Mouse (Mus musculus): ENCODE results near the gene Sorl1. TPM values are rescaled to one million over a fixed set of nuclear protein-coding genes. Genes with fewer than 3 reads are reported as not detected.

The Sorl1 gene
- total RNA-seq, 2 experiments from 2014 or later: 196 to 197 TPM

DNA sequence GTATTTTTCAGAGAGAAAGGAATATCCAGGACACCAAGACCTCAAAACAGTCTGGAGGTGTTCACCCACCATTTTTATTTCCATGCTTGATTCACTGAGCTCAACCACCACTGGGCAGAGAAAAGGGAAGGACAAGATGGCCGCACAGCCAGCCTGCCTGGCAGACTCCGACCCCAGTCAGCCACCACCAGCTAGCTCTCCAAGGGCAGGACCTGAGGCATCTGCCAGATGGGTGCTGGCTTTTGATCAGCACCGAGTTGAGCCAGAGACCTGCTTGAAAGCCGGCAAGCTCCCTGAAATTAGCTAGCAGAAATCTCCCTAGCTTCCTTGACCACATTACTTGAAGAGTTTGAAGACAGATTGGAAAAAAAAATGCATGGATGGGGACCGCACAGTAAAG, 174.6 kb downstream of the Sorl1 start:
- Histone ChIP-seq H3K4me3 (no peak overlapping the region), H3K27ac (peak overlapping the region; percentile 97)
- TF ChIP-seq CTCF (conservative IDR thresholded peaks at IDR 0.05): no peak
- DNase-seq (ENCODE audit: low spot score in 2 of 2): no peak

DNA sequence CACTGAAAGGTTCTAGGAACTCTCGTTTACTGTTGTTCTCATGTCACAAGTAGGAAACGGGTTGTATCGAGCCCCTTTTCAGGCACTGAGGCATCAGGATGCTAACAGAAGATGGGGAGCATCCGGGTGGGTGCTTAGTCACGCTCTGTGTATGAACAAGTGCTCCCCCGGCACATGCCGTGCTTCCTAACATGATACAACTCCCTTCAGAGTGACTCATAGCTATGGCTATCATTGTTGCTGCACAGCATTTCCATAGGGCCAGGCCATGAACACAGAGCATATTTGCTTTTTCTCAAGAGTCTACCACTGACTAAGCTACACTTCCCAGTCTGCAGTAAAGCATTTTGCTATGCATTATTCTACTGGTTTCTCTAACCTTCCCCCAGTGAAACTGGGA, 179.1 kb downstream of the Sorl1 start:
- TF ChIP-seq CTCF (conservative IDR thresholded peaks at IDR 0.05): no peak
- Histone ChIP-seq H3K27ac (no peak overlapping the region), H3K4me3 (no peak overlapping the region)
- DNase-seq (ENCODE audit: low spot score in 2 of 2): no peak

DNA sequence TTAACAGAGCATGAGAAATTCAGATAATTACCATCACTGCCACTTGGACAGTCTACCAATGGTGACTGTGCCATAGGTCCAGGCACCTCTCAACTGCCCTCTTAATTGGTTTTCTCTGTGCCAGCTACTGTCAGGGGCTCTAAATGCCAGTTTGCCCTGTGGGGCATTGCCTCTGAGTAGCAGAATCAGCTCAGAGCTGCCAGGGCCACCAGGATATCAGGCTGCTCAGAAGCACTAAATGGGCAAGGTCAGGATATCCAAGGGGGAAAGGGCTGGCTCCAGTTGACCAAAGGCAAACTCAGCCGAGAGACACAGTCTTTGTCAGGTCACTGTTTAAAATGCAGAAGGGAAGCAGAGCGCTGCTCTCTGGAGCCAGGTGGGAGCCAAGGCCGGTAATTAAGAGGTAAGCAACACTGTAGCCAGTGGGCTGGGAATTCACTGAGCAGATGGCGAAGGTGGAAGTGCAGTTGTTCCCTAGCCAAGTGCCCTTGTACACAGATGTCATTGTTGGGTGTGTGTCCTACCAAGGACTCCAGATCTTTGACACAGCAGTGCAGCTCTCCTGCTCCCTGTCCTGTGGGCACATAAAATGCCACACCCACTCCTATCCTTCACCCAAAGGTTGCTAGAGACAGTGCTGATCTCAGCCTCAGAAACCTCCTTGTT, 181.0 kb downstream of the Sorl1 start:
- TF ChIP-seq CTCF (conservative IDR thresholded peaks at IDR 0.05): no peak
- H3K27ac ChIP-seq: no peak overlapping the region
- no peak for DNase-seq (ENCODE audit: low spot score in 2 of 2)
- H3K4me3 ChIP-seq: no peak overlapping the region

DNA sequence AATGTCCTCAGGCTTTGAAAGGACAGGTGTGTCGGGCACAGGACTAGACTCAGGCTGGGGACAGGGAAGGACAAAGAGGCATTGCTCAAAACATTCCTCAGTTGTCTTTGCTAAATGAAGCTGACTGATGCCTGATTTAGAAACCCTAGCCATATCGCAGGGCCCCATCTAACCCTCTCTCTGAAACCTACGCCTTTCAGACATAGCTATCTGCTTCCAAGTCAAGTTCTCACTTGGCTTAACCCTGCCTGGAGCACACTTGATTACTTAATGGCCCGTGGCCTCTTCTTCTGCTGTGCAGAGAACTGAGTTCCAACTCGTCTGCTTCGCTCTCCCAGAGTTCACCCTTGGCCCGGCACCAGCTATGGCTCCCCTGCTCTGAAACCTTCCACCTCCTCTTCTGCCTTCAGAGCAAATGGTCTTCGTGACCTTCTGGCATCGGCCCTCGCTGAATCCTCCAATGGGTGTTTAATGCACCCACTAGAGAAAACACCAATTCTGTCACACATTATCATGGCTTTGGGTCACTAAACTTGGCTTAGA, 183.7 kb downstream of the Sorl1 start:
- no peak for TF ChIP-seq CTCF (conservative IDR thresholded peaks at IDR 0.05)
- Histone ChIP-seq H3K27ac (no peak overlapping the region), H3K4me3 (no peak overlapping the region)
- no peak for DNase-seq (ENCODE audit: low spot score in 2 of 2)

DNA sequence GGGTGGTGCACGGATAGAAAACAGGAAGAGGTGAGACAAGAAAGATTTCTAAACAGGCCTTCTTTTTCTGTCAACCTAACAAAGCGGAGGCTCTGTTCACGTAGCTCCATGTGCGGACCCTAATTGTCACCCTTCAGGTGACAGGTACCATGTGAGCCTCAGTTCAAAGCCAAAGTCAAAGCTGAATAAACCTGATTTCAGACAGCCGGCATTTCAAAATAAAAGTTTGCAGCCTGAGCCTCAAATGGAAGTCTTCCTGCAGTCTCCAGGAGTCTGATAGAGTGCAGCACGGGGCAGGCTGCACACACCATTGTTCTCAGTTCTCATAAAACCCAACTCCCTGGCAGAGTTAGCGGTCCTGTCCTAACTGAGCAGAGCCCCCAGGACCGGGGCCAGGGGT, 185.6 kb downstream of the Sorl1 start:
- TF ChIP-seq CTCF (conservative IDR thresholded peaks at IDR 0.05): no peak
- Histone ChIP-seq H3K4me3 (no peak overlapping the region), H3K27ac (peak overlapping the region; percentile 36; the same call in 1 of the 2 replicates)
- DNase-seq (ENCODE audit: low spot score in 2 of 2): no peak

DNA sequence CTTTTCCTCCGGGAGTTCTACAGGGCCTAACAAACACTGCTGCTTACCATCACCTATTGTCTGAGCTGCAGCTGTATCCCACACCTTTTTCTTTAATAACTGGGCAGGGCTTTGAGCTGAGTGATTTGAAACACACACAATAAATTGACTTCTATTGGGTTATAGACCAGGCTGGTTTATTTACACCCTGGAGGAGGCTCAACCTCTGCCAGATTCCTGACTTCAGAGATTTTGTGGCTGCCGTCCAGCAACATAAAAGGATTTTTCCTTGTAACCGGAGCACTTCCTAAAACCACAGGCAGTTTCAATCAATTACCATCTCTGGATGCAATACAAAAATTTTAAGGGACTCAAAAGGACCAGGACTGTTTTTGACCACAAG, 186.1 kb downstream of the Sorl1 start:
- no peak for DNase-seq (ENCODE audit: low spot score in 2 of 2)
- Histone ChIP-seq H3K4me3 (no peak overlapping the region), H3K27ac (peak overlapping the region; percentile 36; the same call in 1 of the 2 replicates)
- TF ChIP-seq CTCF (conservative IDR thresholded peaks at IDR 0.05): no peak

DNA sequence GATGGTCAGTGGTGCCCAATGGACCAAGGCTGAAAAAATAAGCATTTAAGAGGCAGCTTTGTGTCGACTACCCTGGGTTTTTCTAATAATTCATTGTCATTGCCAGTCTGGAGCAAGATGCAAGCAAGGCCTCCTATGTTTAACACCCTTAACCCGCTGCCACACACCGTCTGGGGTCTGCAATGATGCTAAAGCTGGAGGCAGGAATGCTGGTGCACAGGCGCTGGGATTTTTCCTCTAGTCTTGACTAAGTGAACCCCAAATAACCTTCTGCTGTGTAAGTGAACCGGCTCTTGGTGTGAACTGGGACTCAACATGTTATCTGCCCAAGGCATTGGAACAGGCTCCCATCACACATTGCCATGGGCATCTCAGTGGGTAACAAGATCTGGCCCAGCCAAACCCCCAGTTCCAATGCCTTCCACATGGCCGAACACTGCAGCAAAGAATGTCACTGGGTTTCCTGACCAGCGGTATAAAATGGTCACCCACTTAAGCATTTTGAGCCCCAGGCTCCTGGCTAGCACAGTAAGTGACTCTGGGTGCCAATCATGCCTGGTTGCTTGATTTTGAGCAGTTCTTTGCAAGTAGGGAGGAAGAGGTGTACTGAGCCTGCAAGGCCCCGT, 186.6 kb downstream of the Sorl1 start:
- TF ChIP-seq CTCF (conservative IDR thresholded peaks at IDR 0.05): no peak
- no peak for DNase-seq (ENCODE audit: low spot score in 2 of 2)
- Histone ChIP-seq H3K4me3 (no peak overlapping the region), H3K27ac (peak overlapping the region; percentile 36; the same call in 1 of the 2 replicates)

DNA sequence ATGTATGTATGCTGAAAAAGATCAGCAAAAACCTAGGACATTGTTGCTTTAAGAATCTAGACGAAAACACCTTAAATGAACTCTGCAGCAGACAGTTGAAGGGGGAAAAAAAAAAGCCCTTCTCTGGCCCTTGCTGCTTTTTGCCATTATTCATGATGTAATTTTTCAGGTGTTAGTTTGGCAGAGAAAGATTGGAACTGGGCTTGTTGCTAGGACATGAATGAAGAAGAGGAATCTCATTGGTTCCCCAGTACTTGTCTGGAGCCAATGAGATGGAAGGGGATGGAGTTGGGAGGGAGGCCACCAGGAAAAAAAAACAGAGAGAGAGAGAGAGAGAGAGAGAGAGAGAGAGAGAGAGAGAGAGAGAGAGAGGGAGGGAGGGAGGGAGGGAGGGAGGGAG, 187.5 kb downstream of the Sorl1 start:
- no peak for TF ChIP-seq CTCF (conservative IDR thresholded peaks at IDR 0.05)
- no peak overlapping the region for H3K27ac ChIP-seq
- DNase-seq (ENCODE audit: low spot score in 2 of 2): no peak

DNA sequence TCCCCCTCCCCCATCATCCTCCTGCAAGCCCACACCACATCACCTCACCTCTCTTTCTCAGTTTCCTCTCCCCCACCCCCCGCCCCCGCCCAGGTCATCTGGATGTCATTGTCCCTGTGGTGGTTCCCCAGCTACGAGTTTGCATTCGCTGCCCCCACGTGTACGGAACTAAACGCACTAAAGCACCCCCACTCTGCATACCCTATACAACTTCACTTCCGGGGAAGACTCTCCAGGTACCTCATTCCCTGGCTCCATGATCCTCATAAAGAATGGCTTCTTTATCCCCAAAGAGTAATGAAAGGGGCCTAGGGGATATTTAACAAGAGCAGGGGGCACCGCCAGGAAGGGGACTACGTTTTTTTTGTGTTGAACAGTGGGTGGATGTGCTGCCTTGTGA, 188.1 kb downstream of the Sorl1 start:
- no peak for TF ChIP-seq CTCF (conservative IDR thresholded peaks at IDR 0.05)
- no peak for DNase-seq (ENCODE audit: low spot score in 2 of 2)
- H3K4me3 ChIP-seq: peak overlapping the region; percentile 52
- peak overlapping the region; percentile 51; the same call in 1 of the 2 replicates for H3K27ac ChIP-seq

More for the DNA sequence above, 187.5 kb downstream of the Sorl1 start:
- H3K4me3 ChIP-seq: no peak overlapping the region

DNA sequence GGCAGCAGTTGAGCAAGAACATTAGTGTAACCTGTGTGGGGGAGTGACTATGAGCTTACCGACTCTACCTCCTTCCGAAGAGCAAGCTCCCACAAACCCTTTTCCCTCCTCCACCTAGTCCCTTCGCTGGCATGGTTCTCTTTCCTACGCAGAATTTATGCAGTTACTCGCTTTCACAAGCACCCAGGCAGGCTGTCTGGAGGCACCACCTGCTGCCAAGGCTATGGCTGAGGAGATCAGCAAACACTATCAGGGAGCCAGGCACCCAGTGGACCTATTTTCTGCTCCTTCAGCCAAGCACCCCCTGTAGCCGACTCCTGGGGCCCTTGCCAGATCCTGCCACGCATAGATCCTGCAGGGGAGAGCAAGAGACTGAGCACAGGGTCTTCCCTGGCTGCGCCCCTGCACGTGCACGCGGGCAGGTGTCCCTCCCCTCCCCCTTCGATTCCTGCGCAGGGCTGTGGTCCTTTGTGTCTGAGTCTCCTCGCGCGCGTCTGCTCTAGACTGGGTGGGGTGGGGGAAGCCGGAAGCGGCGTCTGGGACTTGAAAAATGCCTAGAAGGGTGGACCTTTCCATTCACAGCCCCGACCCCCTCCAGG, 188.6 kb downstream of the Sorl1 start:
- no peak for TF ChIP-seq CTCF (conservative IDR thresholded peaks at IDR 0.05)
- Histone ChIP-seq H3K4me3 (peak overlapping the region; percentile 52), H3K27ac (peak overlapping the region; percentile 51)

DNA sequence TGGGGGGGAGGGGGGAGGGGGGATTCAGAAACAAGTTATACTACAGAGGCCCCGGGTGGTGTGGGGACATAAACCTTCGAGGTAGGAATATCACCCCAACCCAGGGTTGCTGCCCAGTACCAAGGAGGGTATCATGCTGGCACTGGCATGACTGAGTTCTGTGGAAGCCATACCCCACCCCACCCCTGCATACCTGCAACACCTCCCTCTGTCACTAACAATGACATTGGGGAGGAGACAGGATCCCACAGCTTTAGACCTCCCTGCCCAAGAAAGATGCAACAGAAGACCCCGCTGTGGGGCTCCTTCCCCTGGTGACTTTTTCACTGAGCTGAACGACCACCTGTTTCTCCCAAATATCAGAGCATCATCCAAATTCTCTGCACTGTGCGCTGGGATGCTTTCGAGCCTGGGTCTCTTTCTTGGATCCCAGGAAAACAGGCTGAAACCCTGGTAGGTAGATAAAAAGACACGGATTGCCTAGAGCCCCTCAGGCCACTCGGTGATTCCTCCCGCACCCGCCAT, 189.2 kb downstream of the Sorl1 start:
- peak overlapping the region; percentile 51 for H3K27ac ChIP-seq
- TF ChIP-seq CTCF (conservative IDR thresholded peaks at IDR 0.05): no peak
- H3K4me3 ChIP-seq: peak overlapping the region; percentile 52

More for the DNA sequence above, 188.6 kb downstream of the Sorl1 start:
- peak; percentile 45 to 52 for DNase-seq (ENCODE audit: low spot score in 2 of 2)

DNA sequence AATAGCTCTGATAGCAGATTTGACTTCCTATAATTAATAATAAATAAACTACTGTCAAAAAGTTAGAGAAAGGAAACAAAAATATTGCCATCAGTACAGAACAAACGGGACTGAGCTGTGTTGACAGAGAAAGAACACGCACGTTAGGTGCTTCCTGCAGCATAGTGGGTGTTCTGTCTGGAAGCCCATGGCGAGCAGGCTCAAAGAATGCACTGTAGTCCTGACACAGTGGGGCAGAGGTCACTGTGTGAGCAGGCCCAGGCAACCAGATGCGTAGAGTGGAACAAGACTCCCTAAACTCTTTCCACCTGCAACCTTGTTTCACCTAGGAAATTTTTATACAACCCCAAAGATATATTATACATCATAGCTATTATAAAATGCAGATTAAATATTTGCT, 194.1 kb downstream of the Sorl1 start:
- no peak for TF ChIP-seq CTCF (conservative IDR thresholded peaks at IDR 0.05)
- H3K27ac ChIP-seq: no peak overlapping the region
- H3K4me3 ChIP-seq: no peak overlapping the region
- no peak for DNase-seq (ENCODE audit: low spot score in 2 of 2)

More for the DNA sequence above, 189.2 kb downstream of the Sorl1 start:
- no peak for DNase-seq (ENCODE audit: low spot score in 2 of 2)

DNA sequence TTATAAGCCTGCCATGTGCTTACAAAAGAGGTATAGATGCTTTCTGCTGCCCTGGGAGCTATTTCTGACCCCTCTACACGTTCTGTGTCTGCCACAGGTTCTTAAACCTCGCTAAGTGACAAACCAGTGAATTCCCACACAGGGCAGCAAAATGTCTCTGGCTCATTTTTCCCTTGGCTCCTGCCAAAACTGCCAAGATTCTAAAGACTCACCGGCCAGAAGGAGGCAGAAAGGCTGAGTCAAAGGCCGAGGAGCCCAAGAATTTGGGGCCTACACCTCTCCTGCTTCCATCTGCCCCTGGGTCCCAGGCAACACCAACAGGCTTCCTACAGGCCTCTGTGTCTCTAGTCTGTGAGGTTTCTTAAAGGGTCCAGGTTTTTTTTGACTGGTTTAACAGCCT, 198.4 kb downstream of the Sorl1 start:
- DNase-seq (ENCODE audit: low spot score in 2 of 2): no peak
- TF ChIP-seq CTCF (conservative IDR thresholded peaks at IDR 0.05): no peak
- H3K4me3 ChIP-seq: no peak overlapping the region
- no peak overlapping the region for H3K27ac ChIP-seq

Data from layer of hippocampus, adult 2 months (tissue).